Mouse (Mus musculus): Measurements from ENCODE around the gene Muc4.

GRCm38 (mm10) chr16:32821772-32822449 lies 86.2 kb downstream of the Muc4 start:
- TF ChIP-seq GATA1 (IDR thresholded peaks at IDR 0.05; ENCODE audit: borderline replicate concordance, low read length), result no peak
- no peak for TF ChIP-seq FLI1 (IDR thresholded peaks at IDR 0.05; ENCODE audit: low read length)
